Comparison of ENCODE assay signal across 11 mouse cellular contexts in the genomic region with DNA sequence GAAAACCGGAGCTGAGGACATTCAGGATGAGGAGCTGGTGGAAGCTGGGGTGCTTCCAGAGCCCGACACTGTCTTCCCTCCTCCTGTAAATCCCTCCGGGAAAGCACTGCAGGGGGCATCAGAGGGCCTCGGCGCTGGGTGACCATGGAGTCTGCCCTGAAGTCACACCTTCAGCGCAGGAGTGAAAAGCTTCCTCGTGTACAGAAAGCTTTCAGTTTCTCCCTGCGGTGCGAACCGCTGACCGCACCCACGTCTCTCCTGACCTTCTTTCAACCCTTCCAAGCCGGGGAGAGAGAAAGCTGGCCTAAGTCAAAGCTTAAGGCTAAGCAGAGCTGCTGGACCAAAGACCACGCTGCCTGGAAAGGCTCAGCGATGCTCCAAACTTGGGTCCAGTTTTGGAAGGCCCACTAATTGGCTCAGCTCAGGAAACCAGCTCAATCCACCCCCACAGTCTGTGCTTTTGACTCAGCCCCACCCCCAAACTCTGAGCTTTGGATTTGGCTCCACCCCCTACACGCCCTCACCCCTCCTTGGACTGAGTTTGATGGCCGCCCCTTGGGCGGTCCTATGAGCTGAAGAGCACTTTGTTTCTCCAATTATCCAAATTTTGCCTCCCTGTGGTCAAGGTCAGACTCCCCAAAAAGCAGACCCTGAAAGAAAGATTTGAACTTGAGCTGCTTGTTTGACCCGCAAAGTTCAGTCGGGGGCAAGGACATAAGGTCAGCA.
DNase-seq lines count a peak whose midpoint lies in the region; ATAC-seq and TF ChIP-seq lines count a peak whose summit lies in the region.
"Had no signal": no experiment of that assay in that cellular context is flagged by ENCODE, and none has a peak within 500 bp of the region (broad histone marks: within the 10 kb centered on the region; RNA-seq: fewer than 3 reads in every experiment).

No protein-coding gene starts in this region.

- peaks cover 10% of the 10 kb centered on the region for H3K4me1 ChIP-seq in heart, embryonic 13.5 days
- H3K4me1 ChIP-seq in neural tube, embryonic 11.5 days (ENCODE audit: control insufficient read depth, insufficient read depth, low read length) = peaks cover 9% of the 10 kb centered on the region
- no peaks in the 10 kb centered on the region for H3K4me1 ChIP-seq in intestine, postnatal 0 days (replicated peaks; ENCODE audit: control insufficient read depth, insufficient read depth, low read length)
- H3K4me1 ChIP-seq in stomach, embryonic 15.5 days = 0 out of 2 replicates have a peak, but pooled peaks cover 5% of the 10 kb centered on the region
- no peaks in the 10 kb centered on the region for H3K4me1 ChIP-seq in hindbrain, postnatal 0 days (ENCODE audit: insufficient read depth, low read length)

- peak; percentile 26 for TF ChIP-seq CTCF in intestine, postnatal 0 days (IDR thresholded peaks at IDR 0.05; ENCODE audit: low read depth)
- TF ChIP-seq CTCF in hindbrain, postnatal 0 days (IDR thresholded peaks at IDR 0.05; ENCODE audit: low read depth) = no peak

- H3K27ac ChIP-seq in heart, embryonic 13.5 days (replicated peaks) = no peak overlapping the region
- H3K27ac ChIP-seq in neural tube, embryonic 11.5 days (ENCODE audit: low read depth, low read length) = no peak overlapping the region
- H3K27ac ChIP-seq in intestine, postnatal 0 days (ENCODE audit: low read depth, low read length) = no peak overlapping the region
- no peak overlapping the region for H3K27ac ChIP-seq in stomach, embryonic 15.5 days
- no peak overlapping the region for H3K27ac ChIP-seq in hindbrain, postnatal 0 days
- H3K27ac ChIP-seq: neural tube, embryonic 13.5 days had no signal

- intact Hi-C loops in heart, postnatal 10 days (cut with DNase I) = no loop called here

- peak overlapping the region; percentile 4; the same call in 1 of the 2 replicates for H3K9ac ChIP-seq in heart, embryonic 13.5 days
- H3K9ac ChIP-seq in neural tube, embryonic 11.5 days (ENCODE audit: low read length) = 0 out of 2 replicates have a peak overlapping the region, but pooled peaks have one; percentile 11
- H3K9ac ChIP-seq in intestine, postnatal 0 days (ENCODE audit: low read depth, low read length) = no peak overlapping the region
- no peak overlapping the region for H3K9ac ChIP-seq in stomach, embryonic 15.5 days
- no peak overlapping the region for H3K9ac ChIP-seq in hindbrain, postnatal 0 days (replicated peaks; ENCODE audit: low read length)
- H3K9ac ChIP-seq: forebrain, postnatal 0 days; neural tube, embryonic 13.5 days had no signal

- peaks cover 10% of the 10 kb centered on the region for H3K9me3 ChIP-seq in heart, embryonic 13.5 days
- peaks cover 8% of the 10 kb centered on the region; the same call in 1 of the 2 replicates for H3K9me3 ChIP-seq in neural tube, embryonic 11.5 days (ENCODE audit: control insufficient read depth, low read length)
- no peaks in the 10 kb centered on the region for H3K9me3 ChIP-seq in intestine, postnatal 0 days (ENCODE audit: control insufficient read depth)
- H3K9me3 ChIP-seq in stomach, embryonic 15.5 days = no peaks in the 10 kb centered on the region
- no peaks in the 10 kb centered on the region for H3K9me3 ChIP-seq in hindbrain, postnatal 0 days (ENCODE audit: low read length)

- H3K27me3 ChIP-seq in heart, embryonic 13.5 days (replicated peaks) = peaks cover 51% of the 10 kb centered on the region
- H3K27me3 ChIP-seq in neural tube, embryonic 11.5 days (ENCODE audit: control insufficient read depth, insufficient read depth, low read length) = no peaks in the 10 kb centered on the region
- H3K27me3 ChIP-seq in intestine, postnatal 0 days (replicated peaks; ENCODE audit: control insufficient read depth, insufficient read depth, low read length) = peaks cover 11% of the 10 kb centered on the region
- peaks cover 7% of the 10 kb centered on the region for H3K27me3 ChIP-seq in stomach, embryonic 15.5 days (replicated peaks)
- H3K27me3 ChIP-seq in hindbrain, postnatal 0 days (ENCODE audit: insufficient read depth, low read length) = no peaks in the 10 kb centered on the region
- H3K27me3 ChIP-seq: neural tube, embryonic 13.5 days had no signal

- no peak for ATAC-seq in heart, embryonic 13.5 days (ENCODE audit: extremely low read depth, insufficient number of reproducible peaks, low FRiP score, low TSS enrichment)
- no peak for ATAC-seq in neural tube, embryonic 11.5 days (ENCODE audit: insufficient read depth, low FRiP score, low TSS enrichment)
- peak; percentile 22; the same call in 1 of the 2 replicates for ATAC-seq in intestine, postnatal 0 days
- ATAC-seq in stomach, embryonic 15.5 days (ENCODE audit: insufficient read depth, low FRiP score, low read depth) = no peak
- ATAC-seq in activated CD4-positive, CD25-positive, alpha-beta regulatory T cell, adult 4 months = no peak
- ATAC-seq in hindbrain, postnatal 0 days = no peak
- ATAC-seq: forebrain, postnatal 0 days had no signal

- peak overlapping the region; percentile 56 for H3K4me2 ChIP-seq in heart, embryonic 13.5 days
- no peak overlapping the region for H3K4me2 ChIP-seq in neural tube, embryonic 11.5 days (ENCODE audit: low read depth)
- peak overlapping the region; percentile 30 for H3K4me2 ChIP-seq in intestine, postnatal 0 days (replicated peaks; ENCODE audit: low read depth)
- peak overlapping the region; percentile 23; the same call in 1 of the 2 replicates for H3K4me2 ChIP-seq in stomach, embryonic 15.5 days
- no peak overlapping the region for H3K4me2 ChIP-seq in hindbrain, postnatal 0 days (ENCODE audit: low read depth, low read length)
- H3K4me2 ChIP-seq: neural tube, embryonic 13.5 days had no signal

- no peaks in the 10 kb centered on the region for H3K36me3 ChIP-seq in heart, embryonic 13.5 days
- no peaks in the 10 kb centered on the region for H3K36me3 ChIP-seq in neural tube, embryonic 11.5 days (ENCODE audit: control insufficient read depth, insufficient read depth, low read length)
- H3K36me3 ChIP-seq in intestine, postnatal 0 days (ENCODE audit: control insufficient read depth, insufficient read depth) = no peaks in the 10 kb centered on the region
- H3K36me3 ChIP-seq in stomach, embryonic 15.5 days = no peaks in the 10 kb centered on the region
- no peaks in the 10 kb centered on the region for H3K36me3 ChIP-seq in hindbrain, postnatal 0 days (ENCODE audit: insufficient read depth, low read length)
- H3K36me3 ChIP-seq: neural tube, embryonic 13.5 days had no signal

- WGBS in heart, embryonic 13.5 days = 19% methylated on average over 20 of the region's 20 CpGs
- WGBS in neural tube, embryonic 11.5 days = 37% methylated on average over 20 of the region's 20 CpGs
- WGBS in intestine, postnatal 0 days = 36% methylated on average over 20 of the region's 20 CpGs
- 28% methylated on average over 20 of the region's 20 CpGs for WGBS in stomach, embryonic 15.5 days
- 52% methylated on average over 20 of the region's 20 CpGs for WGBS in hindbrain, postnatal 0 days

- peak overlapping the region; percentile 16 for H3K4me3 ChIP-seq in heart, embryonic 13.5 days
- no peak overlapping the region for H3K4me3 ChIP-seq in neural tube, embryonic 11.5 days (ENCODE audit: low read depth, low read length)
- no peak overlapping the region for H3K4me3 ChIP-seq in intestine, postnatal 0 days (ENCODE audit: low read depth, low read length)
- no peak overlapping the region for H3K4me3 ChIP-seq in stomach, embryonic 15.5 days (replicated peaks)
- H3K4me3 ChIP-seq in hindbrain, postnatal 0 days (ENCODE audit: low read length) = no peak overlapping the region
- H3K4me3 ChIP-seq: neural tube, embryonic 13.5 days had no signal

- DNase-seq in heart, postnatal 10 days = no peak
- no peak for DNase-seq in neural tube, embryonic 11.5 days (ENCODE audit: low spot score)
- no peak for DNase-seq in neural tube, embryonic 10.5 days (ENCODE audit: extremely low spot score, low spot score)
- DNase-seq in hindbrain, postnatal 0 days (ENCODE audit: low spot score) = no peak
- DNase-seq: forebrain, postnatal 0 days; kidney, postnatal 10 days had no signal

Comparison
In these comparisons a context has a peak if more than half of its experiments do, and no peak if none do; other contexts are left out.
1. H3K4me2 ChIP-seq: peak in heart, embryonic 13.5 days (single experiment), intestine, postnatal 0 days (single experiment) and stomach, embryonic 15.5 days (single experiment); none in neural tube, embryonic 11.5 days (single experiment) and hindbrain, postnatal 0 days (single experiment).
2. H3K9ac ChIP-seq: peak in heart, embryonic 13.5 days (single experiment) and neural tube, embryonic 11.5 days (single experiment); none in intestine, postnatal 0 days (single experiment), stomach, embryonic 15.5 days (single experiment) and hindbrain, postnatal 0 days (single experiment).